Mouse (Mus musculus) kidney, embryonic 16.5 days (tissue): Measurements from ENCODE around the gene Rpl4. TPM values are rescaled to one million over a fixed set of nuclear protein-coding genes. Genes with fewer than 3 reads are reported as not detected.

ENCODE experiments used
- ATAC-seq: fragments of 200-750 bp; cut with Nextera tagmentation; 2 replicates; pipeline ENCODE4 v1.8.0; 2017; ENCODE audit warnings: moderate TSS enrichment; ENCODE audit not compliant: low FRiP score, low TSS enrichment
- H3K27ac ChIP-seq: fragments of 300-500 bp; sonication (generic); 2 replicates; pipeline ENCODE4 v1.5.1; 2014; ENCODE audit warnings: low read length
- H3K27me3 ChIP-seq: fragments of 300-500 bp; sonication (generic); 2 replicates; pipeline ENCODE4 v1.6.1; 2014; ENCODE audit warnings: low read length, control low read depth, mixed read lengths; ENCODE audit not compliant: insufficient read depth
- H3K36me3 ChIP-seq: fragments of 300-500 bp; sonication (generic); 2 replicates; pipeline ENCODE4 v1.6.1; 2014; ENCODE audit warnings: low read length, control low read depth, mixed read lengths; ENCODE audit not compliant: insufficient read depth
- H3K4me1 ChIP-seq: fragments of 300-500 bp; sonication (generic); 2 replicates; pipeline ENCODE4 v1.6.1; 2014; ENCODE audit warnings: low read length, control low read depth, mixed read lengths; ENCODE audit not compliant: insufficient read depth
- H3K4me2 ChIP-seq: fragments of 300-500 bp; sonication (generic); replicated peaks from 2 replicates; pipeline ENCODE4 v1.6.1; 2014; ENCODE audit warnings: low read depth, low read length
- H3K4me3 ChIP-seq: fragments of 300-500 bp; sonication (generic); 2 replicates; pipeline ENCODE4 v1.5.1; 2014; ENCODE audit warnings: mild to moderate bottlenecking, low read length
- H3K9ac ChIP-seq: fragments of 300-500 bp; sonication (generic); replicated peaks from 2 replicates; pipeline ENCODE4 v1.6.1; 2014; ENCODE audit warnings: low read length
- H3K9me3 ChIP-seq: fragments of 300-500 bp; sonication (generic); 2 replicates; pipeline ENCODE4 v1.6.1; 2016; ENCODE audit warnings: low read length, control low read depth
- WGBS: fragments of 180-500 bp; shearing (Covaris S2); extraction: QIAGEN DNeasy Blood & Tissue Kit; methylation state at CpG from one replicate; pipeline ENCODE4 v1.1.7; 2014; 5-methylcytosine and 5-hydroxymethylcytosine counted together
- polyA plus RNA-seq: library from polyadenylated mRNA; unstranded; fragments of >200 nt; fragmentation: Nextera tagmentation; extraction: Ambion mirVana; gene quantifications from 2 replicates; pipeline ENCODE4 v1.2.1, GENCODE M21; 2015

Gene Rpl4
- polyA plus RNA-seq, 1 experiment from 2014 or later, result 1,181 TPM

DNA sequence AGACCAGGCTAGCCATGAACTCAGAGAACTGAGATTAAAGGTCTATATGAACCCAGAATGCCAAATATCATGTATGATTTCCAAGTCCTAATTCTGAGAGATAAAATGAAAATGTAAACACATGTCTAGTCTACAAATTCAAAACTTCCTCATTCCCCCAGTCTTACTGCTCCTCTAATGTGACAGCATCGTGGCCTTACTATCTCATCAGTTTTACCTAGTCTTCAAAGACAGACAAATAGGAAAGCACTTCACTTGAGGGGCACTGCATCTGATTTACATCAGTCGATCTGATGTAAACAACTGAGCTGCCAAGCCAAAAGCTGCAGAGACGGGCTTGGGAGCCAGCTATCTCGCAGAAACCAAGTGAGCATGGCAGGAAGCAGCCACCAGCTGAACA, 42.9 kb downstream of the Rpl4 start:
- ATAC-seq, result no peak
- Histone ChIP-seq H3K4me3 (no peak overlapping the region), H3K4me2 (no peak overlapping the region), H3K9ac (no peak overlapping the region), H3K36me3 (no peaks in the 10 kb centered on the region), H3K27me3 (no peaks in the 10 kb centered on the region), H3K9me3 (no peaks in the 10 kb centered on the region), H3K27ac (no peak overlapping the region), H3K4me1 (peaks cover 36% of the 10 kb centered on the region)
- 79% methylated on average over 4 of the region's 4 CpGs for WGBS

DNA sequence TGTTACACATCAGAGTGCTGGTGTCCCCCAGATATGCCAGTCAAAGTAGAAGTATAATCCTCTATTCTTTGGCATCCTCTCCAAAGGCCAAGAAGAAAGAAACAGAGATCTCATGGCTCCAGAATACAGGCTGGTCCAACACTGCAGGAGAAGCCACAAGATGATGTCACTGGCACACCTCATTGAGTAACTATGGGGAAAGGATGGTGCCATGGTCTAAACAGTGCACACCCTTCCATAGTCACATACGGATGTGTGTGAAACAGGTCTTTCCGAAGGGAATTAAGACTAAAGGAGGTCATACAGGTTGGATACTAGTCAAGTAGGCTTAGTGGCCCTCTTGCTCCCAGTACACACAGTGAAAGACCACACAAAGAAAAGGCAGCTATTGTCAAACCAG, 43.5 kb downstream of the Rpl4 start:
- no peak overlapping the region for H3K27ac ChIP-seq
- H3K4me1 ChIP-seq, result peaks cover 39% of the 10 kb centered on the region
- no peak for ATAC-seq
- H3K4me2 ChIP-seq, result no peak overlapping the region
- no peaks in the 10 kb centered on the region for H3K9me3 ChIP-seq
- 93% methylated on average over 2 of the region's 2 CpGs for WGBS
- H3K27me3 ChIP-seq, result no peaks in the 10 kb centered on the region
- no peak overlapping the region for H3K4me3 ChIP-seq
- no peaks in the 10 kb centered on the region for H3K36me3 ChIP-seq
- no peak overlapping the region for H3K9ac ChIP-seq

DNA sequence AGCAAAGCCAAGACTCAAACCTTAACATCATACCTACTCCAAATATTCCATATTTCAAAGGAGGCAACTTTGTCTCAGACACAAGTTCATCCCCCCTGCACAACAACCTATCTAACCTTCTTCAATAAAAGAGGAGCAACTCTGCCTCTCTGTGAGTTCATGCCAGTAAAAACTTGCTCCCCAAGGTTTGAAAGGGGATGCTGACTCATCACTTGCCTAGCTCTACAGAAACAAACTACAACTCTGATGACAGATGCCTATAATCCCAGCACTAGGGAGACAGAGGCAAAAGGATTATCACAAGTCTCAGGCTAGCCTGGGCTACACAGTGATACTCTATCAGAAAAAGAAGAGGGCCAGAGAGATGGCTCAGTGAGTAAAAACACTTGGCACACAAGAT, 44.7 kb downstream of the Rpl4 start:
- no peak overlapping the region for H3K4me3 ChIP-seq
- H3K36me3 ChIP-seq, result no peaks in the 10 kb centered on the region
- H3K9ac ChIP-seq, result no peak overlapping the region
- ATAC-seq, result no peak
- no peaks in the 10 kb centered on the region for H3K27me3 ChIP-seq
- H3K4me2 ChIP-seq, result no peak overlapping the region
- H3K4me1 ChIP-seq, result peaks cover 40% of the 10 kb centered on the region
- peak overlapping the region; percentile 59 for H3K27ac ChIP-seq
- H3K9me3 ChIP-seq, result no peaks in the 10 kb centered on the region

DNA sequence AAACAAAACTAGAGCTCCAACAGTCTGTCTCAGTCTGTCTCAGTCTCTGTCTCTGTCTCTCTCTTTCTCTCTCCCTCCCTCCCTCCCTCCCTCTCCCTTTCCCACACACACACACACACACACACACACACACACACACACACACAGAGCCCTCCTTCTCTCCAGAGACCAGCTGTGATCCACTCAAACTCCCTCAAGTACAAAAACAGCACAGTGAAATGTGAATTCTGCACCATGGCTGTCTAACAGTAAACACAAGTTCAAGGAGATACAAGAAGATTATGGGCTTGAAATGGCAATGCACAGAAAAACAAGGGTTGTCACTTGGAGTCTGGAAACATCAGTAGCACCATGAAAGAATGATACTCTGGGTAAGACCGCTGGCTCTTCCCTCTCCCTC, 46.1 kb downstream of the Rpl4 start:
- Histone ChIP-seq H3K27ac (peak overlapping the region; percentile 55), H3K27me3 (no peaks in the 10 kb centered on the region), H3K36me3 (no peaks in the 10 kb centered on the region), H3K4me1 (peaks cover 39% of the 10 kb centered on the region), H3K4me2 (no peak overlapping the region), H3K9ac (no peak overlapping the region), H3K4me3 (no peak overlapping the region), H3K9me3 (no peaks in the 10 kb centered on the region)
- 44% methylated on average over 1 of the region's 1 CpGs for WGBS
- no peak for ATAC-seq

DNA sequence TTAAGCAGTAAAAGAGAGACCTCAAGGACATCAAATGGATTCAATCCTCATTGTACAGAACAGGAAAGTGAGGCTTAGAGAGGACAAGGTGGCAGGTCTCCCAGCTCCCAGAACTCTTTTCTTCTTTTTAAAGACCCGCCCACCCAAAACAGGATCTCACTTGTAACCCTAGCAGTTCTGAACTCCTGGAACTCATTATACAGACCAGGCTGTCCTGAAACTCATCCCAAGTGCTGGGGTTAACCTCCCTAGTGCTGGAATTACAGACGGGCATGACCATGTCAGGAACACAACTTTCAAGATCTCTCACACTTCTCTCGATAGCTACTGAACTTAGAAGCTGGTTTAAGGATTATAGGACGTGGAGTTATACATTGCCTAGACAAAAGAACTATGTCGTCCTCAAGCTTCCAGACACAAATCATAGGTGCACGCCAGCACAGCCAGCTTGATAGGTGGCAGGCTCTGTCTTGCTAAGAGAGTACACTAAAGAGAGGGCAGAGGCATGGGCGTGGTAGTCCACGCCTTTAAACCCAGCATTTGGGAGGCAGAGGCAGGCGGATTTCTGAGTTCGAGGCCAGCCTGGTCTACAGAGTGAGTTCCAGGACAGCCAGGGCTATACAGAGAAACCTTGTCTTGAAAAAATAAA, 46.7 kb downstream of the Rpl4 start:
- Histone ChIP-seq H3K9ac (no peak overlapping the region), H3K4me1 (peaks cover 36% of the 10 kb centered on the region), H3K27me3 (no peaks in the 10 kb centered on the region), H3K9me3 (no peaks in the 10 kb centered on the region), H3K4me3 (no peak overlapping the region), H3K4me2 (no peak overlapping the region), H3K27ac (peak overlapping the region; percentile 55), H3K36me3 (no peaks in the 10 kb centered on the region)
- 68% methylated on average over 10 of the region's 10 CpGs for WGBS
- ATAC-seq, result peak; percentile 69

DNA sequence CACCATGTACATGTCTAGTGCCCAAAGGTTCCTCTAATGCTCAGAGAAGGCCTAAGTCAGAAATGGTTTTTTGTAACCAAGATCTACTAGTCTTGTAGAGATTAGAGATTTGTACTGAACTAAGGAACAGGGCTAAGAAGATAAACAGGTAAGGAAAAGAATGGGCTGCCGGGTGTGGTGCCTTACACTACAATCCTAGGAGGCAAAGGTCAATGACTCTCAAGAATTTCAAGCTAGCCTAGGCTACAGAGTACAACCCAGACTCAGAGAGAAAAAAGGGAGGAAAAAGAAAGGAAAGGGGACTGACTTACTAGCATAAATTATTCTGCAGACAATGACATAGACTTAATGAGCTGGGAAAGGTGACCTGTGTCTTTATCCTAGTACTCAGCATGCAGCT, 47.4 kb downstream of the Rpl4 start:
- no peak overlapping the region for H3K9ac ChIP-seq
- peak overlapping the region; percentile 20 for H3K27ac ChIP-seq
- H3K36me3 ChIP-seq, result no peaks in the 10 kb centered on the region
- no peak overlapping the region for H3K4me2 ChIP-seq
- no peaks in the 10 kb centered on the region for H3K9me3 ChIP-seq
- H3K4me1 ChIP-seq, result peaks cover 36% of the 10 kb centered on the region
- ATAC-seq, result no peak
- WGBS, result 41% methylated on average over 1 of the region's 1 CpGs
- H3K4me3 ChIP-seq, result no peak overlapping the region
- no peaks in the 10 kb centered on the region for H3K27me3 ChIP-seq

DNA sequence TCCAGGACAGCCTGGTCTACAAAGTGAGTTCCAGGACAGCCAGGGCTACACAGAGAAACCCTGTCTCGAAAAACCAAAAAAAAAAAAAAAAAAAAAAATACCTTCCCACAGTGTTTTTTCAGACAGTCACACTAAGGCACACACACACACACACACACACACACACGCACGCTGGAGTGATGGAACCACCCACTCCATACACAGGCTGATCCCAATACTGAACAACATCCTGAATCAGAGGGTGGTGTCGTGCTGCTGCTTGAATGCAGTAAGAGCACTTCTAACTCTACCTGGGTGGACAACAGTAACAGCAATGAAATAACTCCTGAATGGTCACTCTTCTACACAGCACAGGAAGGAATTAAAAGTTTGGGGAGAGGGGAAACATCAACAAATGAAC, 48.3 kb downstream of the Rpl4 start:
- H3K36me3 ChIP-seq, result no peaks in the 10 kb centered on the region
- H3K4me2 ChIP-seq, result no peak overlapping the region
- no peak overlapping the region for H3K9ac ChIP-seq
- no peaks in the 10 kb centered on the region for H3K9me3 ChIP-seq
- no peak overlapping the region for H3K27ac ChIP-seq
- H3K27me3 ChIP-seq, result no peaks in the 10 kb centered on the region
- ATAC-seq, result no peak
- H3K4me3 ChIP-seq, result no peak overlapping the region
- peaks cover 39% of the 10 kb centered on the region for H3K4me1 ChIP-seq
- WGBS, result 72% methylated on average over 4 of the region's 4 CpGs

DNA sequence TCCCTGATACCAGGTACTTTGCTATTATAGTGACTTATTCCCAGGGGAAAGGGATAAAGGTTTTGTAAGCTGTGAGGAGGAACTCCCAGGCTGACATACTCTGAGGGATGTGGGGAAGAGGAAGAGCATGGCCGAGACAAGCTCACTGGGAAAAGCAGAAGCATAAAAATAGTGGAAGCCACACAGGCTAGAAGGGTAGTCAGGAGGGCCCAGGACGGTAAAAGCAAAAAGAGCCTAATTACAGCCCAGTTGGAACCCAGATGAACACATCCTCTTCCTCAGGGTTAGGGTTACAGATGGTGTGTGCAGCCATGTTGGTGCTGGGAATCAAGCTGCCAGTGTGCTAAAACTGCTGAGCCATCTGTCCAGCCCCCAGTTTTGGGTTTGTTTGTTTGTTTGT, 48.9 kb downstream of the Rpl4 start:
- no peaks in the 10 kb centered on the region for H3K9me3 ChIP-seq
- peaks cover 39% of the 10 kb centered on the region for H3K4me1 ChIP-seq
- H3K27me3 ChIP-seq, result no peaks in the 10 kb centered on the region
- no peaks in the 10 kb centered on the region for H3K36me3 ChIP-seq
- H3K27ac ChIP-seq, result no peak overlapping the region
- 45% methylated on average over 2 of the region's 2 CpGs for WGBS
- H3K4me3 ChIP-seq, result no peak overlapping the region
- no peak overlapping the region for H3K9ac ChIP-seq
- no peak overlapping the region for H3K4me2 ChIP-seq
- ATAC-seq, result no peak

DNA sequence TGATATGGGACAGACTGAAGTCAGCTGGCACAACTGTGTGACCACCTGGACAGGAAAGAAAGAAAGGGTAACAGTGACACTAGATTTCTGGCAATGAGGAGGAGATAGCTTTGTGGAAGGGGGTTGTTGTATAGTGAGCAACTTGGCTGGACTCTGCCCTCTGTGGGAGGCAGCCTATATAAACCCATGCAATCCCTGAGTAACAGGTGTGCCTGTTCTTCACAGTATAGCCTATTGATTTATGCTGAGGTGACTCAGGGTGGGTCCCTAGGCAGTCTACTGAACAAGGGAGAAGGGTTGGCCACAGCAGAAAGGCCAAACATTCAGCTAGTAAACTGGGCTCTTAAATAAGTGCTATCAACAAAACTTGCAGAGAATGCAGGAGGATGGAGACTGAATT, 52.6 kb downstream of the Rpl4 start:
- Histone ChIP-seq H3K4me2 (no peak overlapping the region), H3K9me3 (no peaks in the 10 kb centered on the region), H3K27ac (no peak overlapping the region), H3K4me1 (peaks cover 21% of the 10 kb centered on the region), H3K4me3 (no peak overlapping the region), H3K27me3 (no peaks in the 10 kb centered on the region), H3K9ac (no peak overlapping the region), H3K36me3 (no peaks in the 10 kb centered on the region)
- no peak for ATAC-seq

DNA sequence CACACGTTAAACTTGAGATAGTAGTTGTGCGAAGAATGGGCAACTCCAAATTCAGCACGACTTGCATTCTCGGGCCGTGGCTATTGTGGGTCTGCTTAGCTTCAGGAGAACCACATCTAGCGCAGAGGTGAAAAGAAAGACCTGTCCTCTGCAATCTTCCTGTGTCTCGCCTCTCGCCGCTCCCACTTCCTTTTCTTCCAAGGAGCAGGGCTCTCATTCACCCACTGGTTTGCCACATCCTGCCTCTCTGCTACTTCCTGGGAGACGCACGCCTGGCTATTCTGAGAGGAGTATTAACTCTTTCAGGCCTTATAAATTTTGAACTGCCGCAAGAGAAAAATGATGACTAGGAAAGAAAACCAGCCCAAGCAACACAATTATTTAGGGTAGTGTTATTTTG, 54.6 kb downstream of the Rpl4 start:
- H3K4me3 ChIP-seq, result no peak overlapping the region
- H3K27me3 ChIP-seq, result no peaks in the 10 kb centered on the region
- H3K4me2 ChIP-seq, result no peak overlapping the region
- no peak overlapping the region for H3K9ac ChIP-seq
- whole genome bisulfite sequencing, result 74% methylated on average over 12 of the region's 12 CpGs
- no peaks in the 10 kb centered on the region for H3K9me3 ChIP-seq
- no peaks in the 10 kb centered on the region for H3K36me3 ChIP-seq
- H3K4me1 ChIP-seq, result peaks cover 33% of the 10 kb centered on the region
- ATAC-seq, result no peak
- no peak overlapping the region for H3K27ac ChIP-seq
